Mouse (Mus musculus) intestine, postnatal 0 days (tissue): ENCODE measurements at regions not wholly inside any gene's neighbourhood (a gene's known extent, or its start where the extent isn't known, plus 50 kb on each side); places are given as distances from the start of the nearest gene placed in this dataset.

ENCODE experiments used
- ATAC-seq: fragments of 200-750 bp; cut with Nextera tagmentation; 2 replicates; pipeline ENCODE4 v1.8.0; 2017; ENCODE audit warnings: mild to moderate bottlenecking, moderate TSS enrichment, moderate library complexity
- H3K27ac ChIP-seq: fragments of 300-500 bp; sonication (generic); 2 replicates; pipeline ENCODE4 v1.5.1; 2014; ENCODE audit warnings: mild to moderate bottlenecking, low read depth, low read length, moderate library complexity
- H3K27me3 ChIP-seq: fragments of 300-500 bp; sonication (generic); replicated peaks from 2 replicates; pipeline ENCODE4 v1.6.1; 2014; ENCODE audit warnings: low read length, mixed read lengths; ENCODE audit not compliant: control insufficient read depth, insufficient read depth
- H3K36me3 ChIP-seq: fragments of 300-500 bp; sonication (generic); 2 replicates; pipeline ENCODE4 v1.6.1; 2014; ENCODE audit warnings: mild to moderate bottlenecking, moderate library complexity; ENCODE audit not compliant: control insufficient read depth, insufficient read depth
- H3K4me1 ChIP-seq: fragments of 300-500 bp; sonication (generic); replicated peaks from 2 replicates; pipeline ENCODE4 v1.6.1; 2014; ENCODE audit warnings: antibody characterized with exemption, low read length, mixed read lengths; ENCODE audit not compliant: control insufficient read depth, insufficient read depth
- H3K4me2 ChIP-seq: fragments of 300-500 bp; sonication (generic); replicated peaks from 2 replicates; pipeline ENCODE4 v1.6.1; 2014; ENCODE audit warnings: low read depth, mild to moderate bottlenecking, moderate library complexity
- H3K4me3 ChIP-seq: fragments of 300-500 bp; sonication (generic); 2 replicates; pipeline ENCODE4 v1.5.1; 2014; ENCODE audit warnings: low read depth, low read length
- H3K9ac ChIP-seq: fragments of 300-500 bp; sonication (generic); 2 replicates; pipeline ENCODE4 v1.6.1; 2014; ENCODE audit warnings: mild to moderate bottlenecking, low read depth, low read length
- H3K9me3 ChIP-seq: fragments of 300-500 bp; sonication (generic); 2 replicates; pipeline ENCODE4 v1.6.1; 2016; ENCODE audit warnings: mixed run types; ENCODE audit not compliant: control insufficient read depth
- CTCF ChIP-seq: sonication (generic); IDR thresholded peaks from 2 replicates; pipeline ENCODE4 v1.5.1; 2016; ENCODE audit warnings: low read depth, mild to moderate bottlenecking, control low read depth, antibody characterized with exemption, moderate library complexity
- WGBS: fragments of 180-500 bp; shearing (Covaris S2); extraction: QIAGEN DNeasy Blood & Tissue Kit; methylation state at CpG from one replicate; pipeline ENCODE4 v1.1.7; 2014; 5-methylcytosine and 5-hydroxymethylcytosine counted together

DNA sequence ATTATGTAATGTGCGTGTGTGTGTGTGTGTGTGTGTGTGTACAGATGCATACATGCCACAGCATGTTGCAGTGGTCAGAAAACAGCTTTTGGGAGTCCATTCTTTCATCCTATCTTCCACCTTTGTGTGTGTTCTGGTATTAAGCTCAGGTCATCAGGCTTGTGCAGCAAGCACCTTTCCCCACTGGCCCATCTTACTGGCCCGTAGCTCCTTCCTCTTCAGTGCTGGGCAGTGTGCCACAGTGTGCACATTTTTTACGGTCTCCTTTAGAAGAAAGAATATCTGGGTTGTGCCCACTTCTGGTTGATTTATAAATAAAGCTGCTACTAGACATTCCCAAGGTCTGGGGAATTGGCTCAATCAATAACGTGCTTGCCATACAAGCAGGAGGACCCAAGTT is 105.0 kb downstream of the Inhbb start:
- no peak for TF ChIP-seq CTCF
- WGBS: 82% methylated on average over 4 of the region's 4 CpGs
- ATAC-seq: no peak
- H3K4me2 ChIP-seq: no peak overlapping the region
- H3K27me3 ChIP-seq: no peaks in the 10 kb centered on the region
- H3K9ac ChIP-seq: no peak overlapping the region
- no peaks in the 10 kb centered on the region for H3K36me3 ChIP-seq
- no peak overlapping the region for H3K27ac ChIP-seq
- H3K4me1 ChIP-seq: no peaks in the 10 kb centered on the region
- H3K4me3 ChIP-seq: no peak overlapping the region
- no peaks in the 10 kb centered on the region for H3K9me3 ChIP-seq

GRCm38 (mm10) chr1:119308719-119309365 is 113.2 kb downstream of the Inhbb start:
- Histone ChIP-seq H3K27ac (no peak overlapping the region), H3K9me3 (no peaks in the 10 kb centered on the region), H3K4me3 (no peak overlapping the region), H3K36me3 (no peaks in the 10 kb centered on the region), H3K4me2 (no peak overlapping the region), H3K4me1 (no peaks in the 10 kb centered on the region), H3K9ac (no peak overlapping the region), H3K27me3 (no peaks in the 10 kb centered on the region)
- WGBS: 60% methylated on average over 9 of the region's 9 CpGs
- no peak for ATAC-seq
- 0 out of 2 replicates have a peak, but pooled peaks have one; percentile 25 for TF ChIP-seq CTCF

DNA sequence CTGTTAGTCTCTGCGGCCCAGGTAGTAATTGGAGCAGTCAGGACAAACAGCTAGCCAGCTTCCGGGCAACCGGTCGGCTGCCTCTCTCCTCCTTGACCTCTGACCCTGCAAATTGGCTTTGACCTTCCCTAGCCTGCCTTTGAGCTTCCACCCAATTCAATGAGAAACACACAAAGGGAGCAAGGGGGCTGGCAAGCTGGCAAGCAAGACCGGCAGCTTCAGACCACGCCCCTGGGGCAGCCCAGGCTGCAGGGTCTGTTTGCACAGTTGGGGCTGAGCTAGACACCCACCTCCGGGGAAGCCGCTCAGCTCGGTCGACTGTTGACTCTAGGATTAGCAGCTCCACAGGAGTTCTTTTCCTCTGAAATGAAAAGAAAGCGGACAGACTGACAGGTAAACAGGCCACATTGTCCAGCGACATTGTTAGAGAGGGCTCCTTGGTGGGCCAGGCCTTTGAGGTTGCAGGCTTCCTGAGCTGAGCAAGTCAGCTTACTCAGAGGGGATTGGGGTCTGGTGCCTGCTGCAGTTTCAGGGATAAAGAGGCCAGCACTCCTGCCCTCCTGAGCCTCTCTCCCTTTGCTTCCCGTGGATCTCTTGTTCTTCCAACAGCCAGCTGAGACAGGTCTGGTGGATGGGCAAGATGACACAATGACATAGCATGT is 116.6 kb downstream of the Inhbb start:
- ATAC-seq: no peak
- no peak overlapping the region for H3K27ac ChIP-seq

DNA sequence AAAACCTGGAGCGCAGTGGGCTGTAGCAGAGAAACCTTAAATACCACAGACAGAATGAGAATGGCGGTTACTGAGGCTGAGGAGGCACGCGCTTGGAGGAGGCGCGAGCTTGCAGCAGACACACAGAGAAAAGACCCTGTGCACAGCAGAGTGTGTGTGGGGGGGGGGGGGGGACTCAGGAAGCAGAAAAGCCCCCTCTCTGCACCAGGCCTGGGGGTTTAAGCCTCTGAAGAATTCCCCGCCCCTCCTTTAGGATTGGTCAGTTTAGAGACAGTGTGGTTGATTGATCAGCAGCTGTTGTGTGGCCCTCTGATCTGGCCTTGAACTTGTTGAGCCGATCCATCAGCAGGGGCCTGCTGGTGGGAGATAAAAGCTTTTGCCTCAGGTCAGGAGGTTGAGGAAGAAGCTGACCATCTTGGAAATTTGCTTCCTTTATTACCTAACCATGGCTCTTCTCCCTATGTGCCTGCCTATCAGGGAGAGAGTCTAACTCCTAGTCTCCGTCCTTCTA is 117.5 kb downstream of the Inhbb start:
- H3K36me3 ChIP-seq: no peaks in the 10 kb centered on the region
- ATAC-seq: no peak
- 65% methylated on average over 9 of the region's 9 CpGs for WGBS
- H3K4me1 ChIP-seq: no peaks in the 10 kb centered on the region
- no peak overlapping the region for H3K4me2 ChIP-seq
- H3K27me3 ChIP-seq: no peaks in the 10 kb centered on the region
- H3K9ac ChIP-seq: no peak overlapping the region
- H3K9me3 ChIP-seq: no peaks in the 10 kb centered on the region
- no peak overlapping the region for H3K4me3 ChIP-seq
- no peak overlapping the region for H3K27ac ChIP-seq
- TF ChIP-seq CTCF: no peak

More for the DNA sequence above, 116.6 kb downstream of the Inhbb start:
- H3K9me3 ChIP-seq: no peaks in the 10 kb centered on the region
- no peaks in the 10 kb centered on the region for H3K36me3 ChIP-seq
- H3K27me3 ChIP-seq: no peaks in the 10 kb centered on the region
- no peak overlapping the region for H3K9ac ChIP-seq
- H3K4me1 ChIP-seq: no peaks in the 10 kb centered on the region
- 22% methylated on average over 13 of the region's 13 CpGs for WGBS
- no peak overlapping the region for H3K4me3 ChIP-seq
- no peak overlapping the region for H3K4me2 ChIP-seq
- no peak for TF ChIP-seq CTCF

DNA sequence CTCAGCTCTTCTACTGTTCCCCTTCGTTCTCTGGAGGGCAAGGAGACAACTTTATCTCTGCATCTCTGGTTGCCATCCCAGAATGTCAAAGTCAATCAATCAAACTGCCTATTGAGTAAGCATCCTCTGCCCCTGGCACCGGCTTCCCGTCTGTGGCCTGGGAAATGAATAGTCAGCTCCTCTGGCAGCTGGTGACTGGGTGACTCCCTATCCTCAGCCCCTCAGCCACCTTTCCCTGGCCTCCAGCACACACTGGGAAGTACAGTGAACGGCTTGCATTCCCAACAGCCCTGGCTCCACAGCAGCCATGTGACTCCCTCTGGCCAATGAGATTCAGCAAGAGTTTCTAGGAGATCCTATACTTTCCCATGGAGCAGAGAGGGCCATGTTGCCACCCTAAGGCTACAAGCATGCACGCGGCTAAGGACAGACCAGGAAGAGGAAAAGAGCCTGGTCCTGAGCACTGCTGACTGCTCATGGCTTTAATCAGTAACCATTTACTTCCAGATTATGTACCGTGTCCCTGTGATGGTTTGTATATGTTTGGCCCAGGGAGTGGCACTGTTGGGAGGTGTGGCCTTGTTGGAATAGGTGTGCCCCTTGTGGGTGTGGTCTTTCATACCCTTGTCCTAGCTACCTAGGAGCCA is 119.6 kb downstream of the Inhbb start:
- H3K9me3 ChIP-seq: no peaks in the 10 kb centered on the region
- no peak overlapping the region for H3K27ac ChIP-seq
- H3K27me3 ChIP-seq: no peaks in the 10 kb centered on the region
- 38% methylated on average over 7 of the region's 7 CpGs for WGBS
- H3K4me3 ChIP-seq: no peak overlapping the region
- TF ChIP-seq CTCF: no peak
- H3K9ac ChIP-seq: no peak overlapping the region
- no peaks in the 10 kb centered on the region for H3K36me3 ChIP-seq
- no peaks in the 10 kb centered on the region for H3K4me1 ChIP-seq
- no peak overlapping the region for H3K4me2 ChIP-seq
- ATAC-seq: peak; percentile 68

- Histone ChIP-seq H3K9me3 (no peaks in the 10 kb centered on the region), H3K36me3 (no peaks in the 10 kb centered on the region), H3K4me1 (no peaks in the 10 kb centered on the region), H3K4me2 (no peak overlapping the region), H3K9ac (no peak overlapping the region), H3K27ac (no peak overlapping the region), H3K4me3 (no peak overlapping the region), H3K27me3 (no peaks in the 10 kb centered on the region)
- no peak for ATAC-seq
- WGBS: 87% methylated on average over 7 of the region's 7 CpGs
- TF ChIP-seq CTCF: no peak
Observed at GRCm38 (mm10) chr1:119301931-119302330, 120.1 kb downstream of the Inhbb start.
